Mouse (Mus musculus) heart, adult 2 months (tissue): ENCODE measurements around the gene Sox10.

Experiments used
- CTCF ChIP-seq: fragments of 200-600 bp; IDR thresholded peaks from 2 replicates; pipeline ENCODE4 v1.8.1; 2022; ENCODE audit warnings: antibody characterized with exemption, mild to moderate bottlenecking, moderate library complexity
- POLR2A ChIP-seq: fragments of 200-500 bp; IDR thresholded peaks from 2 replicates; pipeline ENCODE4 v1.6.1; 2011; ENCODE audit warnings: mild to moderate bottlenecking, low read depth, low read length, control low read depth; ENCODE audit not compliant: insufficient read depth

- TF ChIP-seq CTCF (no peak), POLR2A (no peak)
These were observed 2.7 kb downstream of the Sox10 start for GRCm38 (mm10) chr15:79162301-79162700.
